Mouse (Mus musculus) lung, embryonic 15.5 days (tissue): ENCODE measurements around the gene Fads2. TPM values are rescaled to one million over a fixed set of nuclear protein-coding genes. Genes with fewer than 3 reads are reported as not detected.

ENCODE experiments used
- ATAC-seq: fragments of 200-750 bp; cut with Nextera tagmentation; 2 replicates; pipeline ENCODE4 v1.8.0; 2017; ENCODE audit warnings: moderate number of reproducible peaks, borderline replicate concordance; ENCODE audit not compliant: low FRiP score, low TSS enrichment; ENCODE audit errors: extremely low read depth
- H3K27ac ChIP-seq: fragments of 300-500 bp; sonication (generic); 2 replicates; pipeline ENCODE4 v1.5.1; 2015; ENCODE audit warnings: moderate library complexity, mild to moderate bottlenecking, inconsistent platforms
- H3K27me3 ChIP-seq: fragments of 300-500 bp; sonication (generic); 2 replicates; pipeline ENCODE4 v1.6.1; 2015; ENCODE audit warnings: inconsistent platforms
- H3K36me3 ChIP-seq: fragments of 300-500 bp; sonication (generic); 2 replicates; pipeline ENCODE4 v1.6.1; 2015; ENCODE audit warnings: inconsistent platforms
- H3K4me1 ChIP-seq: fragments of 300-500 bp; sonication (generic); 2 replicates; pipeline ENCODE4 v1.6.1; 2015; ENCODE audit warnings: inconsistent platforms
- H3K4me2 ChIP-seq: fragments of 300-500 bp; sonication (generic); 2 replicates; pipeline ENCODE4 v1.6.1; 2015; ENCODE audit warnings: inconsistent platforms, mild to moderate bottlenecking, moderate library complexity
- H3K4me3 ChIP-seq: fragments of 300-500 bp; sonication (generic); 2 replicates; pipeline ENCODE4 v1.5.1; 2015; ENCODE audit warnings: mild to moderate bottlenecking, inconsistent platforms
- H3K9ac ChIP-seq: fragments of 300-500 bp; sonication (generic); 2 replicates; pipeline ENCODE4 v1.6.1; 2015; ENCODE audit warnings: inconsistent platforms
- H3K9me3 ChIP-seq: fragments of 300-500 bp; sonication (generic); 2 replicates; pipeline ENCODE4 v1.6.1; 2016; ENCODE audit warnings: inconsistent platforms
- WGBS: fragments of 180-500 bp; shearing (Covaris S2); methylation state at CpG from one replicate; pipeline ENCODE4 v1.1.7; 2015; 5-methylcytosine and 5-hydroxymethylcytosine counted together
- polyA plus RNA-seq: library from polyadenylated mRNA; unstranded; fragments of >200 nt; fragmentation: Nextera tagmentation; extraction: Ambion mirVana; gene quantifications from 2 replicates; pipeline ENCODE4 v1.2.1, GENCODE M21; 2015

Fads2 gene
- polyA plus RNA-seq, 1 experiment from 2014 or later, result 99.3 TPM

DNA sequence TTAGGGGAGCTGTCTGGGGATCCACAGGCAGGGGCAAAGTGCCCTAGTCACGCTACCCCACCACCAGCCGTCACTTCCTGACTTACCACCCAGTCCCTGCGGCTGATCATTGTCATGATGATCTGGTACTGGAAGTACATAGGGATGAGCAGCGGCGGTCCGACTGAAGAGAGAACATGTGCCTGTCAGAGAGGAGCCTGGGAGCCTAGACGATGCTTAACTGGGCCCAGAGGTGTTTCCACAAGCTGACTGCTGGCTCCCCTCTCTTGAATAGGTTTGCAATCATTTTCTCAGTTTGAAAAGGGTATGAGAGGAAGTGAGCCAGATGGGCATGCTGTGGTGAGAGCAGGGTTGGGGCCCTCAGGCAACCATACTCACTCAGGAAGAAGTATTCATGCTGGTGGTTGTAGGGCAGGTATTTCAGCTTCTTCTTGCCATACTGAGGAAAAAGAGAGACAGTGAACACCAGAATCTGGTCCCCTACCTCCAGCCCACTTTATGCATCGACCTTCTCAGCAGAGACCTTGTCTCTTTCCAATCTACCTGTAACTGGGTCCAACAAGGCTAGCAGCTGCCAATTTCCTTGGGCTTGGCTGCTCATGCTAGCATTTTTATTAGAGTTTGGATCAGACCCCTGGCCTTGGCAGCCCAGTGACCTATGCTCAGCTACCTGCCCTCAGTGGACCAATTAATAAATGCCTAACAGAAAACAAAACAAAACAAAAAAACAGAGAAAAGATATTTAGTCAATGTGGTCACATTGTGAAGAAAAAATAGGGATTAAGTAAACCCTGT is 31.2 kb downstream of the Fads2 start:
- no peaks in the 10 kb centered on the region for H3K27me3 ChIP-seq
- no peak overlapping the region for H3K4me3 ChIP-seq
- H3K4me2 ChIP-seq, result no peak overlapping the region
- no peaks in the 10 kb centered on the region for H3K9me3 ChIP-seq
- WGBS, result 92% methylated on average over 8 of the region's 8 CpGs
- H3K27ac ChIP-seq, result no peak overlapping the region
- peaks cover 89% of the 10 kb centered on the region for H3K36me3 ChIP-seq
- no peak overlapping the region for H3K9ac ChIP-seq
- no peaks in the 10 kb centered on the region; the same call in 1 of the 2 replicates for H3K4me1 ChIP-seq
- ATAC-seq, result no peak

DNA sequence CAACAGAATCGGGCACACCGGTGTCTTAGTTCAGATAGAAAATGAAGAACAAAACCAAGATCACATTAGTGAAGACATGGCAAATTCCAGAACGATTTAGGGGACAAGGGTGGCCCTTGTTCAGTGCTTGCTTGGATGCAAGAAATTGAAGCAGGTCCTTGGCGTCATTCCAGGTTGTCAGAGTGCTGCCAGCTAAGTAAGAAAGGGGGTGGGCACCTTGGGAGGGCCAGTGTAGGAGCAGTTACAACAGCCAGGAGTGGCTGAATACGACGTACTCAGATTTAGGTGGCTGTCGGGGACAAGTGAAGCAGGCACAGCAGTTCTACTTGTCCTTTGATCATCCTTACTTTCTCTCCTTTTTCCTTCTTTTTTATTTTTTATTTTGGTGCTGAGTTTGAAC is 33.8 kb downstream of the Fads2 start:
- Histone ChIP-seq H3K36me3 (peaks cover 72% of the 10 kb centered on the region), H3K4me3 (no peak overlapping the region), H3K9me3 (no peaks in the 10 kb centered on the region), H3K27ac (no peak overlapping the region), H3K4me2 (no peak overlapping the region), H3K4me1 (peaks cover 12% of the 10 kb centered on the region), H3K27me3 (no peaks in the 10 kb centered on the region), H3K9ac (no peak overlapping the region)
- no peak for ATAC-seq
- 71% methylated on average over 7 of the region's 7 CpGs for WGBS

DNA sequence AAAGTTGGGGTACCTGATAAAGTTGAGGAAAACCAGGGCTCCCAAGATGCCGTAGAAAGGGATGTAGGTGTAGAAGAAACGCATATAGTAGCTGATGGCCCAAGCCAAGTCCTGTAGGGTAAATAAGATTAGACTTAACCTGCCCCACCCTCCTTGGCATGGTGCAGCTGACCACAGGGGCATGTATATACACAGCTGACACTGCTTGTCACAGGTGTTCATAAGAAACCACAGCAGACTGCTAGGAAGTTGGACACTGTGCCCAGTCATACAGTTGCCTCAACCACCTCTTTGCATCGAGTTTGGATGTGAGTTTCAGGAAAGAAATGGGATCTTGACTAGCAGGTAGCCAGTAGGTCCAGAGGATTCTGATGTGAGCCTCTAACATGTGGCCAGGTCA is 35.0 kb downstream of the Fads2 start:
- H3K27ac ChIP-seq, result no peak overlapping the region
- peaks cover 12% of the 10 kb centered on the region for H3K4me1 ChIP-seq
- 90% methylated on average over 3 of the region's 3 CpGs for WGBS
- H3K4me2 ChIP-seq, result no peak overlapping the region
- H3K27me3 ChIP-seq, result no peaks in the 10 kb centered on the region
- peaks cover 77% of the 10 kb centered on the region for H3K36me3 ChIP-seq
- no peaks in the 10 kb centered on the region for H3K9me3 ChIP-seq
- H3K4me3 ChIP-seq, result no peak overlapping the region
- no peak for ATAC-seq
- H3K9ac ChIP-seq, result no peak overlapping the region

DNA sequence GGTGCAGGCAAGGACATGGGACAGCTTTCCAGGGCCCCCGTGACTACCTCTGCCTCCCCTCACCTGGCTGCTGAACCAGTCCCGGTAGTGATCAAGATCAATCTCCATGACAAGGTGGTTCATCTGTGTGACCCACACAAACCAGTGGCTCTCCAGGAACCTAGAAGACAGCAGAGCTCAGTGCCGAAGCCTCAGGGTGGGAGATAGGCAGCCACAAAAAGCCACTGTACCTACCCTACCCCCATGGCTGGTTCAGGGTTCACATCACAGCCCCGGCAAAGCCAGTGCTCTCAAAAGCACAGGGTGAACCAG is 35.4 kb downstream of the Fads2 start:
- WGBS, result 86% methylated on average over 4 of the region's 4 CpGs
- H3K36me3 ChIP-seq, result peaks cover 74% of the 10 kb centered on the region
- H3K9me3 ChIP-seq, result no peaks in the 10 kb centered on the region
- H3K9ac ChIP-seq, result no peak overlapping the region
- H3K4me3 ChIP-seq, result no peak overlapping the region
- no peak overlapping the region for H3K4me2 ChIP-seq
- peaks cover 14% of the 10 kb centered on the region for H3K4me1 ChIP-seq
- H3K27ac ChIP-seq, result no peak overlapping the region
- H3K27me3 ChIP-seq, result no peaks in the 10 kb centered on the region
- ATAC-seq, result no peak

DNA sequence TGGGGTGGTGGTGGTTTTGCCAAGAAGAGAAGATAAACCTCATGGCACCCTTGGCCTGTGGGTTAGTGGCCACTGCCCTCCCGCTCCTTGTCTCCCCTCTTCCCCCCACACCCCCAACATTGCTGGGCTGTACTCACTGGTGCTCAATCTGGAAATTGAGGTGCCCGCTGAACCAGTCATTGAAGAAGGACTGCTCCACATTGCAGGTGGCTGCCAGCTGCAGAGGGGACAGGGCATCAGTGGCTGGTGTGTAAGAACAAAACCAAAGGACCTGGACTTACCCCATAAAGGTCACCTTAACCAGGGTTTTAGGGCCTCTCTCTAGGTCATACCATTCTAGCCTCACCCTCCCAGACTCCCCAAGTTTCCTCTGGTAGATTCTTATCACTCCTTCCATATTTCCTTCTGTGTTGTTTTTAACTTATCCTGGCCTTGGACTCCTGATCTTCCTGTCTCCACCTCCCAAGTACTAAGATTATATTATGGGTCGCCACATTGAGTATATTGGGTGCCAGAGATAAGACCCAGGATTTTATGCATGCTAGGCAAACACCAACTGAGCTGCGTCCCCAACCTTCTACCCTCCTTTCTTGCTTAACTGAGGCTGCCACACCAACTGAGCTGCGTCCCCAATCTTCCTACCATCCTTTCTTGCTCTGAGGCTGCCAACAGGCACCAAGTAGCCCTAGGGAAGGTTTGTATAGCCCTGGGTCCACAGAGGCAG is 35.9 kb downstream of the Fads2 start:
- H3K27me3 ChIP-seq, result no peaks in the 10 kb centered on the region
- peaks cover 19% of the 10 kb centered on the region for H3K4me1 ChIP-seq
- WGBS, result 79% methylated on average over 5 of the region's 5 CpGs
- no peak overlapping the region for H3K27ac ChIP-seq
- ATAC-seq, result no peak
- no peak overlapping the region for H3K9ac ChIP-seq
- H3K36me3 ChIP-seq, result peaks cover 74% of the 10 kb centered on the region
- H3K4me2 ChIP-seq, result no peak overlapping the region
- no peaks in the 10 kb centered on the region for H3K9me3 ChIP-seq
- no peak overlapping the region for H3K4me3 ChIP-seq

DNA sequence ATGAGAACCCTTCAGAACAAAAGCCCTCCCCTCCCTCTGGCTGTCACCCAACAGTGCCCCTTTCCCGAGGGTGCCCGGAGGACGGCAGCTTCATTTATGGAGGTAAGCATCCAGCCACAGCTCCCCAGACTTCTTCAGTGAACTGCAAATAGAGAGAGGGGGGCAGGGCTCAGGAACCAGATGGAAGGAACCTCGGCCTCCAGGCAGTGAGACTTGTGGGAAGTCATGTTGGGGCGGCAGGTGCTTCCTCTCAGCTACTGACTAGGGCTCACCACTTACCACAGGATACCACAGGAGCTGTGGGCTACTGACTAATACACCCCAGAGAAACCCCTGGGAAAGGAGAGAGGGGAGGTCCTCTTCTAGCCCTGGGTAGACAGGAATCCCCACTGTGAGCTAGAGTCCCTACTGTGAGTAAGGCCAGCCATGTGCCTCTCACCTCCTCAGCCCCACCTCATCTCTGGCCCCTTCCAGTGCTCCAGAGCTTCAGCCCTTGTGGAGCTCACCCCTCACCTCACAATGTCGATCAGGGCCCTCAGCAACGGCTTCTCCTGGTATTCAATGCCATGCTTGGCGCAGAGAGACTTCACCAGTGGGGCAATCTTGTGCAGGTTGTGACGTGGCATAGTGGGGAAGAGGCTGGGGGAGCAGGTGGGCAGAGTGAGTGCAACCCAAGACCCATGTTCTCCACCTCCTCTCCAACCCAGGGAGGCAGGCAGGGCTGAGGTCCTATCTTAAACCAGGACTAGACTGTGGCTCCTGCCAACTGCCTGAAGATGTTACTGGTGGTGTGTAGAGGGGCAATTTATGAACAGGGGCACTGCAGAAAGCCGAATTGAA is 37.2 kb downstream of the Fads2 start:
- H3K27ac ChIP-seq, result peak overlapping the region; percentile 65
- H3K9ac ChIP-seq, result no peak overlapping the region
- H3K4me2 ChIP-seq, result no peak overlapping the region
- ATAC-seq, result 0 out of 2 replicates have a peak, but pooled peaks have one; percentile 6
- H3K9me3 ChIP-seq, result no peaks in the 10 kb centered on the region
- no peaks in the 10 kb centered on the region for H3K27me3 ChIP-seq
- H3K4me1 ChIP-seq, result peaks cover 30% of the 10 kb centered on the region
- H3K36me3 ChIP-seq, result peaks cover 61% of the 10 kb centered on the region
- H3K4me3 ChIP-seq, result no peak overlapping the region
- WGBS, result 66% methylated on average over 10 of the region's 10 CpGs

DNA sequence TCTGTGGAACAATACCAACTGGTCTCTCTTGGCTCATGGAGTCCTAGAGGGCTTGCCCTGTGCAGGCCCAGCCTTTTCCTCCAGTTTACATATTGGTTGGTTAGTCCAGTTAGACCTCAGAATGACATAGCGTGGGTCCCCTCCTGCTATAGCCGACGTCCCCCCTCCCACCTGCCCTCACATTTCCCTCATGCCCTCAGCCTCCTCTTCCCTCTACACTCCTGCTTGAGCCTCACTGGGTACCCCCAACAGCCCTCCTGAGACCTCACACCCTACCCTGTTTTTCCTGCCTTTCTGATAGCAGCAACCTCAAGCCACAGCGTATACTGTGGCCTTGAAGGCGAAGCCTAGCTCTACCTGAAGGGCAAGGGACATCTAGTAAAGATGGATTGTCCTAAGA is 38.7 kb downstream of the Fads2 start:
- H3K9ac ChIP-seq, result no peak overlapping the region
- peaks cover 43% of the 10 kb centered on the region for H3K4me1 ChIP-seq
- no peak for ATAC-seq
- H3K36me3 ChIP-seq, result peaks cover 59% of the 10 kb centered on the region
- H3K9me3 ChIP-seq, result no peaks in the 10 kb centered on the region
- no peaks in the 10 kb centered on the region for H3K27me3 ChIP-seq
- no peak overlapping the region for H3K27ac ChIP-seq
- H3K4me3 ChIP-seq, result no peak overlapping the region
- no peak overlapping the region for H3K4me2 ChIP-seq
- WGBS, result 91% methylated on average over 5 of the region's 5 CpGs

DNA sequence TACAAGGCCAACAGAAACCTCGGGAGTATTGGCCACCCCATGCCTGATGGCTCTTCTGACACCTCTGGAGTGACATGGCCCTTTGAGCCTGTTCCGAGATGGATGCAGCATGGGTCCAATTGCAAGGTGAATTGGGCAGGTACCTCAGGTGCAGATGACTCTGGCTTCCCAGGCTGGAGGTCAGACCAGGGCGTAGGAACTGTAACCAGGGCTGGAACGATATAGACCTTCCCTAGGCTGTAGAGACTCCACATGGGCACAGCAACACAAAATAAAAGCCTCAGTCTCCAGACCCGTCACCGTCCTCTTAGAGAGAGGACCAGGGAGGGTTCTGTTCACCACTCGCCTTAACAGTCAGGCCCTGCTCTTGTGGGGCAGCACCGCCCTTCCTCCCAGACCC is 39.3 kb downstream of the Fads2 start:
- no peak overlapping the region for H3K4me2 ChIP-seq
- H3K9ac ChIP-seq, result no peak overlapping the region
- H3K9me3 ChIP-seq, result no peaks in the 10 kb centered on the region
- WGBS, result 90% methylated on average over 8 of the region's 8 CpGs
- H3K36me3 ChIP-seq, result peaks cover 60% of the 10 kb centered on the region
- H3K27ac ChIP-seq, result peak overlapping the region; percentile 8; the same call in 1 of the 2 replicates
- no peaks in the 10 kb centered on the region for H3K27me3 ChIP-seq
- ATAC-seq, result no peak
- H3K4me1 ChIP-seq, result peaks cover 48% of the 10 kb centered on the region
- H3K4me3 ChIP-seq, result no peak overlapping the region

DNA sequence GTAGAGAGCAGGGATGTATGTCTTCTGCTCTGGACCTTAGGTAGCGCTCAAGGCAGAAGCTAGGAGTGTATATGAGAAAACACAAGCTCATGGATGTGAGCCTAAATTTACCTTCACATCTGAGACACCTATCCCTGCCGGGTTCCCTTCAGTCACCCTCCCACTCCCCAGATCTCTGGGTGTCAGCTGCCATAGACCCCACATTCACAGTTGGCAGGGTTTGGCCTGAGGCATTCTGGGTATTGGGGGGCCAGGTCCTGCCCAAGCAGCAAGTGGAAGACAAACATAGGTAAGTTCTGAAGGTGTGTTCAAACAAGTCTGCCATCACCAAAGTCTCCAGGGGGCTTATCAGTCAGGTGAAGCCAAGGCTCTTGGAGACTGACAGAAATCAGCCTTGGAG is 39.9 kb downstream of the Fads2 start:
- 91% methylated on average over 2 of the region's 2 CpGs for WGBS
- no peaks in the 10 kb centered on the region for H3K9me3 ChIP-seq
- ATAC-seq, result no peak
- H3K36me3 ChIP-seq, result peaks cover 59% of the 10 kb centered on the region
- H3K27me3 ChIP-seq, result no peaks in the 10 kb centered on the region
- no peak overlapping the region for H3K4me2 ChIP-seq
- peak overlapping the region; percentile 8; the same call in 1 of the 2 replicates for H3K27ac ChIP-seq
- H3K4me3 ChIP-seq, result no peak overlapping the region
- no peak overlapping the region for H3K9ac ChIP-seq
- peaks cover 55% of the 10 kb centered on the region for H3K4me1 ChIP-seq

DNA sequence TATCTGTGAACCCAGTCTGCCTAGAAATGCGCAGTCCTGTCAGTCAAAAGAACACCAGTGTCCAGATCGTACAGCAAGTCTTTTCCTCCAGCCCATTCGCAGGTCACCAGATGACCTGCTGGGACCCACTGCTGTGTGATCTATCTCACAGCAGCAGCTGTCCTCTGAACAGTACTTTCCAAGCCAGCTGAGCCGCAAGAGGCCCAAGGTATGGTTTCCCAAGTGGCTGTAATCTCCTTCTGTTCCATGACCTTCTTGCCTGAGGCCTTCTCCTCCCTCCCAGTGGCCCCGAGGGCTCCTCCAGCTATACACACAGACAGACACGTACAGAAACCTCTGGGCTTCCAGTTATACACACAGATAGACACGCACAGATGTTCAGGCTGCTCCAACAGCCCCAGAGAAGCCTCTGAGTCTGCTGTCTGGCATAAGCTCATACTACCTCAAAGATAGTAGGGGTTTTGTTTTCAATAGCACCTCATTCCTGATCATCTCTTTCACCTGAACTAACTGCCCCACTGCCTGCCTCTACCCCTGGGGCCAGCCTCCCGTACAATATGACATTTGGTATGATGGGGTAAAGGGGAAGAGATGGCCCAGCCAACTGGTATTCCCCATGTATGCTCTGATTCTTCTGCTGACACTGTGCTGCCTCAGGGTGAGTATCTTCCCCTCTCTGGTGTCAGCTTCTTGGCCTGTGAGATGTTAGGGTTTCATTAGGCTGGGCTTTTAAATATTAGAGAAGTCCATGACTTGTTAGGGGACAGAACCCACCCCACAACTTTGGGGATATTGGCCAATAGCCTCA is 40.6 kb downstream of the Fads2 start:
- H3K9me3 ChIP-seq, result no peaks in the 10 kb centered on the region
- WGBS, result 33% methylated on average over 8 of the region's 8 CpGs
- peaks cover 60% of the 10 kb centered on the region for H3K4me1 ChIP-seq
- ATAC-seq, result no peak
- no peaks in the 10 kb centered on the region for H3K27me3 ChIP-seq
- no peak overlapping the region for H3K4me2 ChIP-seq
- H3K27ac ChIP-seq, result peak overlapping the region; percentile 81
- H3K36me3 ChIP-seq, result peaks cover 59% of the 10 kb centered on the region
- no peak overlapping the region for H3K4me3 ChIP-seq
- H3K9ac ChIP-seq, result no peak overlapping the region

DNA sequence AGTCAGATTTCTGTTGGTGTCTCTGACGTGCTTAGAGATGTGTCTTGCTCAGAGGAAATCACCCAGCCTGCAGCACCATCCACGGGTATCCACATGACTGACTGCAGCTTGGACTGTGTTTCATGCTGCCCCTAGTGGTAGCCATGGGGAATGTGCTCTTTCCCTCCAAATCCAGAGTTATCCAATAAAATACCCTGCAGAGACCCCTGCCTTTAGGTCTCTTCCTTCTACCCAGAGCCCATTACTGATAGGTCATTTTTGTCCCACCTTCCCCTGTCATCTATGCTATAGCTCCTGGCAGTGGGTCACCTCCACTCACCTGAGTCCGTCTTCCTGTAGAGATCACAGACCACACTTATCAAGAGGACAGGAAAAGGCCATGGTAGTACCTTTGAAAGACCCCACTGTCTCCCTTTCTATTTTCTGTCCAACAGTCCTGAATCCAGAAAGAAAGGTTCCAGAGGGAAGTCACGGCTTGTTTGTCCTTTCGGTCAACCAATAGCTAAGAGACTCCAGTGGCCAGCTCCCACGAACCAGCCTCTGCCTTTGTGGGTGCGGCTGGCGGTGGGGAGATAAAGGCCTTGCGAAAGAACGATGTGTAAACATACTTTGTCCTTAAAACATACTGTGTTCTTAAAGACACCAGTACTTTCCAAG is 41.5 kb downstream of the Fads2 start:
- WGBS, result 11% methylated on average over 10 of the region's 10 CpGs
- H3K4me3 ChIP-seq, result no peak overlapping the region
- H3K9ac ChIP-seq, result no peak overlapping the region
- no peaks in the 10 kb centered on the region for H3K9me3 ChIP-seq
- peak overlapping the region; percentile 26 for H3K4me2 ChIP-seq
- H3K27ac ChIP-seq, result peak overlapping the region; percentile 81
- H3K27me3 ChIP-seq, result no peaks in the 10 kb centered on the region
- H3K36me3 ChIP-seq, result peaks cover 60% of the 10 kb centered on the region
- peak; percentile 46; the same call in 1 of the 2 replicates for ATAC-seq
- peaks cover 70% of the 10 kb centered on the region for H3K4me1 ChIP-seq
